Mouse (Mus musculus): Measurements from ENCODE around the gene Cacna1d. TPM values are rescaled to one million over a fixed set of nuclear protein-coding genes. Genes with fewer than 3 reads are reported as not detected.

Cacna1d gene
- polyA plus RNA-seq, 1 experiment from 2014 or later: 0.89 TPM

GRCm38 (mm10) chr14:30257626-30258025, 233.6 kb downstream of the Cacna1d start:
- no peaks in the 10 kb centered on the region for H3K27me3 ChIP-seq (ENCODE audit: control insufficient read depth, insufficient read depth, low read length)
- H3K4me2 ChIP-seq: no peak overlapping the region
- H3K9me3 ChIP-seq (ENCODE audit: control insufficient read depth, low read length): no peaks in the 10 kb centered on the region
- H3K36me3 ChIP-seq (ENCODE audit: control insufficient read depth, insufficient read depth, low read length): no peaks in the 10 kb centered on the region
- H3K4me1 ChIP-seq (ENCODE audit: control insufficient read depth, insufficient read depth, low read length): peaks cover 6% of the 10 kb centered on the region
- H3K27ac ChIP-seq (ENCODE audit: low read depth, low read length): no peak overlapping the region
- no peak for DNase-seq (ENCODE audit: low spot score, missing footprints)
- no peak overlapping the region for H3K9ac ChIP-seq (ENCODE audit: low read length)
- no peak for ATAC-seq (ENCODE audit: low FRiP score)
- 75% methylated on average over 4 of the region's 4 CpGs for WGBS
- H3K4me3 ChIP-seq (ENCODE audit: low read depth, low read length): no peak overlapping the region

GRCm38 (mm10) chr14:30256486-30256885, 234.8 kb downstream of the Cacna1d start:
- H3K36me3 ChIP-seq (ENCODE audit: control insufficient read depth, insufficient read depth, low read length): no peaks in the 10 kb centered on the region
- 82% methylated on average over 4 of the region's 4 CpGs for WGBS
- H3K4me3 ChIP-seq (ENCODE audit: low read depth, low read length): no peak overlapping the region
- H3K9me3 ChIP-seq (ENCODE audit: control insufficient read depth, low read length): no peaks in the 10 kb centered on the region
- no peaks in the 10 kb centered on the region for H3K27me3 ChIP-seq (ENCODE audit: control insufficient read depth, insufficient read depth, low read length)
- no peak overlapping the region for H3K4me2 ChIP-seq
- no peak overlapping the region for H3K9ac ChIP-seq (ENCODE audit: low read length)
- H3K4me1 ChIP-seq (ENCODE audit: control insufficient read depth, insufficient read depth, low read length): peaks cover 6% of the 10 kb centered on the region
- no peak for ATAC-seq (ENCODE audit: low FRiP score)
- no peak for DNase-seq (ENCODE audit: low spot score, missing footprints)
- no peak overlapping the region for H3K27ac ChIP-seq (ENCODE audit: low read depth, low read length)

GRCm38 (mm10) chr14:30255701-30256400, 235.4 kb downstream of the Cacna1d start:
- Histone ChIP-seq H3K27ac (ENCODE audit: low read depth, low read length) (no peak overlapping the region), H3K27me3 (ENCODE audit: control insufficient read depth, insufficient read depth, low read length) (no peaks in the 10 kb centered on the region), H3K9ac (ENCODE audit: low read length) (no peak overlapping the region), H3K36me3 (ENCODE audit: control insufficient read depth, insufficient read depth, low read length) (no peaks in the 10 kb centered on the region), H3K4me2 (no peak overlapping the region), H3K4me1 (ENCODE audit: control insufficient read depth, insufficient read depth, low read length) (peaks cover 6% of the 10 kb centered on the region), H3K9me3 (ENCODE audit: control insufficient read depth, low read length) (no peaks in the 10 kb centered on the region), H3K4me3 (ENCODE audit: low read depth, low read length) (no peak overlapping the region)
- no peak for ATAC-seq (ENCODE audit: low FRiP score)
- DNase-seq (ENCODE audit: low spot score, missing footprints): no peak
- 81% methylated on average over 12 of the region's 12 CpGs for WGBS

GRCm38 (mm10) chr14:30254776-30255175, 236.5 kb downstream of the Cacna1d start:
- ATAC-seq (ENCODE audit: low FRiP score) (no peak), DNase-seq (ENCODE audit: low spot score, missing footprints) (no peak)
- Histone ChIP-seq H3K4me1 (ENCODE audit: control insufficient read depth, insufficient read depth, low read length) (peaks cover 6% of the 10 kb centered on the region), H3K36me3 (ENCODE audit: control insufficient read depth, insufficient read depth, low read length) (no peaks in the 10 kb centered on the region), H3K9ac (ENCODE audit: low read length) (no peak overlapping the region), H3K27ac (ENCODE audit: low read depth, low read length) (no peak overlapping the region), H3K4me2 (no peak overlapping the region), H3K9me3 (ENCODE audit: control insufficient read depth, low read length) (no peaks in the 10 kb centered on the region), H3K27me3 (ENCODE audit: control insufficient read depth, insufficient read depth, low read length) (no peaks in the 10 kb centered on the region), H3K4me3 (ENCODE audit: low read depth, low read length) (no peak overlapping the region)
- 78% methylated on average over 4 of the region's 4 CpGs for WGBS

GRCm38 (mm10) chr14:30252824-30253223, 238.4 kb downstream of the Cacna1d start:
- Histone ChIP-seq H3K9ac (ENCODE audit: low read length) (no peak overlapping the region), H3K4me2 (no peak overlapping the region), H3K4me1 (ENCODE audit: control insufficient read depth, insufficient read depth, low read length) (peaks cover 6% of the 10 kb centered on the region), H3K27ac (ENCODE audit: low read depth, low read length) (no peak overlapping the region), H3K9me3 (ENCODE audit: control insufficient read depth, low read length) (no peaks in the 10 kb centered on the region), H3K4me3 (ENCODE audit: low read depth, low read length) (no peak overlapping the region), H3K36me3 (ENCODE audit: control insufficient read depth, insufficient read depth, low read length) (no peaks in the 10 kb centered on the region), H3K27me3 (ENCODE audit: control insufficient read depth, insufficient read depth, low read length) (no peaks in the 10 kb centered on the region)
- ATAC-seq (ENCODE audit: low FRiP score): no peak
- 80% methylated on average over 2 of the region's 2 CpGs for WGBS
- no peak for DNase-seq (ENCODE audit: low spot score, missing footprints)

GRCm38 (mm10) chr14:30251351-30251750, 239.9 kb downstream of the Cacna1d start:
- Histone ChIP-seq H3K27me3 (ENCODE audit: control insufficient read depth, insufficient read depth, low read length) (no peaks in the 10 kb centered on the region), H3K4me1 (ENCODE audit: control insufficient read depth, insufficient read depth, low read length) (peaks cover 6% of the 10 kb centered on the region), H3K9ac (ENCODE audit: low read length) (no peak overlapping the region), H3K9me3 (ENCODE audit: control insufficient read depth, low read length) (no peaks in the 10 kb centered on the region), H3K4me2 (no peak overlapping the region), H3K27ac (ENCODE audit: low read depth, low read length) (no peak overlapping the region), H3K4me3 (ENCODE audit: low read depth, low read length) (no peak overlapping the region), H3K36me3 (ENCODE audit: control insufficient read depth, insufficient read depth, low read length) (no peaks in the 10 kb centered on the region)
- 95% methylated on average over 5 of the region's 5 CpGs for WGBS
- DNase-seq (ENCODE audit: low spot score, missing footprints) (no peak), ATAC-seq (ENCODE audit: low FRiP score) (no peak)

- no peak overlapping the region for H3K9ac ChIP-seq (ENCODE audit: low read length)
- no peak for ATAC-seq (ENCODE audit: low FRiP score)
- WGBS: 78% methylated on average over 4 of the region's 4 CpGs
Measured at GRCm38 (mm10) chr14:30249591-30249990, 241.7 kb downstream of the Cacna1d start.

GRCm38 (mm10) chr14:30248811-30249210, 242.4 kb downstream of the Cacna1d start:
- Histone ChIP-seq H3K4me1 (ENCODE audit: control insufficient read depth, insufficient read depth, low read length) (no peaks in the 10 kb centered on the region), H3K4me3 (ENCODE audit: low read depth, low read length) (no peak overlapping the region), H3K27me3 (ENCODE audit: control insufficient read depth, insufficient read depth, low read length) (no peaks in the 10 kb centered on the region), H3K27ac (ENCODE audit: low read depth, low read length) (no peak overlapping the region), H3K4me2 (no peak overlapping the region), H3K36me3 (ENCODE audit: control insufficient read depth, insufficient read depth, low read length) (no peaks in the 10 kb centered on the region), H3K9me3 (ENCODE audit: control insufficient read depth, low read length) (no peaks in the 10 kb centered on the region), H3K9ac (ENCODE audit: low read length) (no peak overlapping the region)
- DNase-seq (ENCODE audit: low spot score, missing footprints) (no peak), ATAC-seq (ENCODE audit: low FRiP score) (no peak)
- WGBS: 83% methylated on average over 4 of the region's 4 CpGs

More at GRCm38 (mm10) chr14:30249591-30249990, 241.7 kb downstream of the Cacna1d start:
- H3K4me2 ChIP-seq: no peak overlapping the region
- no peak for DNase-seq (ENCODE audit: low spot score, missing footprints)
- H3K27me3 ChIP-seq (ENCODE audit: control insufficient read depth, insufficient read depth, low read length): no peaks in the 10 kb centered on the region
- no peak overlapping the region for H3K27ac ChIP-seq (ENCODE audit: low read depth, low read length)
- no peaks in the 10 kb centered on the region for H3K9me3 ChIP-seq (ENCODE audit: control insufficient read depth, low read length)
- H3K4me3 ChIP-seq (ENCODE audit: low read depth, low read length): no peak overlapping the region
- H3K4me1 ChIP-seq (ENCODE audit: control insufficient read depth, insufficient read depth, low read length): no peaks in the 10 kb centered on the region
- H3K36me3 ChIP-seq (ENCODE audit: control insufficient read depth, insufficient read depth, low read length): no peaks in the 10 kb centered on the region

GRCm38 (mm10) chr14:30248121-30248520, 243.1 kb downstream of the Cacna1d start:
- no peaks in the 10 kb centered on the region for H3K27me3 ChIP-seq (ENCODE audit: control insufficient read depth, insufficient read depth, low read length)
- no peak for DNase-seq (ENCODE audit: low spot score, missing footprints)
- ATAC-seq (ENCODE audit: low FRiP score): no peak

More at GRCm38 (mm10) chr14:30248121-30248520, 243.1 kb downstream of the Cacna1d start:
- Histone ChIP-seq H3K4me3 (ENCODE audit: low read depth, low read length) (no peak overlapping the region), H3K36me3 (ENCODE audit: control insufficient read depth, insufficient read depth, low read length) (no peaks in the 10 kb centered on the region), H3K9ac (ENCODE audit: low read length) (no peak overlapping the region), H3K9me3 (ENCODE audit: control insufficient read depth, low read length) (no peaks in the 10 kb centered on the region), H3K27ac (ENCODE audit: low read depth, low read length) (no peak overlapping the region), H3K4me1 (ENCODE audit: control insufficient read depth, insufficient read depth, low read length) (no peaks in the 10 kb centered on the region), H3K4me2 (no peak overlapping the region)
- 77% methylated on average over 8 of the region's 8 CpGs for WGBS

Data from midbrain, embryonic 11.5 days (tissue).